Mouse (Mus musculus) liver, embryonic 14.5 days (tissue): Measurements from ENCODE around the gene Ccdc91. TPM values are rescaled to one million over a fixed set of nuclear protein-coding genes. Genes with fewer than 3 reads are reported as not detected.
A peak's percentile ranks its signal among the peaks of the same experiment; 100 is the strongest.

Experiments
- ATAC-seq: fragments of 200-750 bp; cut with Nextera tagmentation; 2 replicates; pipeline ENCODE4 v1.8.0; 2017; ENCODE audit warnings: moderate number of reproducible peaks, mild to moderate bottlenecking, moderate library complexity; ENCODE audit not compliant: insufficient read depth
- DNase-seq, 3 experiments: peaks; one replicate each; pipeline ENCODE4 v3.0.0-alpha.2; 2012 to 2013; ENCODE audit warnings: low read depth in 3 of 3, low spot score in 3 of 3
- H3K27ac ChIP-seq: fragments of 300-500 bp; sonication (generic); 2 replicates; pipeline ENCODE4 v1.5.1; 2014; ENCODE audit warnings: moderate library complexity, mild to moderate bottlenecking, control low read depth, inconsistent platforms
- H3K27me3 ChIP-seq: fragments of 300-500 bp; sonication (generic); 2 replicates; pipeline ENCODE4 v1.6.1; 2014; ENCODE audit warnings: mild to moderate bottlenecking, low read length, moderate library complexity; ENCODE audit not compliant: control insufficient read depth, insufficient read depth
- H3K36me3 ChIP-seq: fragments of 300-500 bp; sonication (generic); replicated peaks from 2 replicates; pipeline ENCODE4 v1.6.1; 2014; ENCODE audit warnings: low read depth; ENCODE audit not compliant: control insufficient read depth, insufficient read depth
- H3K4me1 ChIP-seq, 2 experiments: fragments of 200-500 bp in 1 of 2; fragments of 300-500 bp in 1 of 2; sonication (generic) in 1 of 2; replicated peaks; 2 replicates each; pipeline ENCODE4 v1.6.1; 2012 to 2014; ENCODE audit warnings: antibody characterized with exemption in 1 of 2, inconsistent platforms in 1 of 2, low read length in 1 of 2; ENCODE audit not compliant: control insufficient read depth in 2 of 2, insufficient read depth in 2 of 2
- H3K4me2 ChIP-seq: fragments of 300-500 bp; sonication (generic); 2 replicates; pipeline ENCODE4 v1.6.1; 2014; ENCODE audit warnings: low read depth, mild to moderate bottlenecking, control low read depth, moderate library complexity
- H3K4me3 ChIP-seq, 2 experiments: fragments of 200-500 bp in 1 of 2; fragments of 300-500 bp in 1 of 2; sonication (generic) in 1 of 2; 2 replicates each; pipeline ENCODE4 v1.5.1; 2012 to 2014; ENCODE audit warnings: low read depth in 2 of 2, low read length in 2 of 2, mild to moderate bottlenecking in 2 of 2, control low read depth in 1 of 2, inconsistent platforms in 1 of 2, moderate library complexity in 1 of 2; ENCODE audit not compliant: insufficient read depth in 1 of 2
- H3K9ac ChIP-seq: fragments of 300-500 bp; sonication (generic); replicated peaks from 2 replicates; pipeline ENCODE4 v1.6.1; 2014; ENCODE audit warnings: mild to moderate bottlenecking, control low read depth, moderate library complexity
- H3K9me3 ChIP-seq: fragments of 300-500 bp; sonication (generic); 2 replicates; pipeline ENCODE4 v1.6.1; 2016; ENCODE audit warnings: low read length, mixed read lengths; ENCODE audit not compliant: control insufficient read depth
- CTCF ChIP-seq: IDR thresholded peaks from 2 replicates; pipeline ENCODE4 v1.5.1; 2016; ENCODE audit warnings: antibody characterized with exemption, low read depth, control low read depth
- EP300 ChIP-seq: IDR thresholded peaks from 2 replicates; pipeline ENCODE4 v1.6.1; 2016; ENCODE audit warnings: antibody characterized with exemption, low read depth
- WGBS: fragments of 180-500 bp; shearing (Covaris S2); extraction: QIAGEN DNeasy Blood & Tissue Kit; methylation state at CpG from one replicate; pipeline ENCODE4 v1.1.7; 2014; ENCODE audit not compliant: insufficient replicate concordance; 5-methylcytosine and 5-hydroxymethylcytosine counted together
- polyA plus RNA-seq, 2 experiments: library from polyadenylated mRNA; depleted of rRNA in 1 of 2; stranded (reverse) in 1 of 2; unstranded in 1 of 2; fragments of >200 nt; fragmentation: Nextera tagmentation in 1 of 2; extraction: Ambion mirVana in 1 of 2; gene quantifications; 2 replicates each; pipeline versions ENCODE4 v1.2.1 to v1.2.3; 2012 to 2014

Ccdc91 gene
- polyA plus RNA-seq, 2 experiments, result 3.1 to 3.9 TPM

DNA sequence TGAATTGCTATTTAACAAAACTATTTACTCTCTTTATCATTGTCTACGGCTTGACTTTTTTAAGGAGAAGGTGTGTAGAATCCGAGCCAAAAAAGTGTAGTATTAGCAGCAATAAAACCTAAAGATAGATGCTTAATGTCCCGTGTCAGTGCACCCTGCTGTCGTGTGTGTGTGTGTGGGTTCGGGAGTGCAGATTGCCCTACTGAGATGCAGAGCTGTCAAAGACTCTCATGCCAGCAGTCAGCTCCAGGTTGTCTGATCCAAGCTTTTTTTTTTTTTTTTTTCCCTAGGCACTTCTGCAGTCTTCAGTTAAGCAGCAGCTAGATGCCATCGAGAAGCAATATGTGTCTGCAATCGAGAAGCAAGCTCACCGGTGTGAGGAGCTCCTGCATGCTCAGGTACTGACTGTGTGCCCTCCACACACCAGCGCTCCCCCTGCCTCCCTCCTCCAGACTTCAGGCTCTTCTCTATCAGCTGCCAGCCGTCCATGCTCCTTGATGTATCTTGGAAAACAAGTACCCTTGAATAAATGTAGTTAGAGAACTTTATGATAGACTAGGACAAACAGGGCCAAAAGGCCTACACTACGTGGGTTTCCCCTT lies 99.7 kb downstream of the Ccdc91 start:
- DNase-seq, result no peak
- H3K4me1 ChIP-seq, result no peaks in the 10 kb centered on the region
- no peak overlapping the region for H3K27ac ChIP-seq
- TF ChIP-seq CTCF, result no peak
- H3K9ac ChIP-seq, result no peak overlapping the region
- H3K36me3 ChIP-seq, result no peaks in the 10 kb centered on the region
- WGBS, result 56% methylated on average over 11 of the region's 11 CpGs
- no peak overlapping the region for H3K4me2 ChIP-seq
- no peaks in the 10 kb centered on the region for H3K9me3 ChIP-seq
- no peaks in the 10 kb centered on the region for H3K27me3 ChIP-seq
- no peak for ATAC-seq
- no peak overlapping the region for H3K4me3 ChIP-seq

DNA sequence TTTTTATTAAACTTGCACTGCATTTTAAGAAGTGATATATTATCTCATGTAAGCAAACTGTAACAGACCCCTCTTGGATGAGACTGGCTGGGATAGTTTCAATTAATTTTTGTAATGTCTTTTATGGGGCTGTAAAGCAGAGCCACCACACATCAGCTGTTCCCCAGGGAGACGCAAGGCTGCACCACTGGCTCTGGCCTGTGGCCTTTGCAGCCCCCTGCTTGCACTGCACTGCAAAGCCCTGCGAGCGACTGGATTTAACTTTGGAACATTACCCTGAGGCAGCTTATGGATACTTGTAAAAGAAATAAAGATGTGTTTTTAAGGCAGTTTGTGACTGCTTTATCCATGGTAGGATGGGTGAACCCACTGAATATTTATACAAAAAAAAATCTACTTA lies 112.0 kb downstream of the Ccdc91 start:
- H3K27ac ChIP-seq, result no peak overlapping the region
- DNase-seq, result no peak
- H3K4me3 ChIP-seq, result no peak overlapping the region
- ATAC-seq, result no peak
- H3K4me2 ChIP-seq, result no peak overlapping the region
- no peak for TF ChIP-seq EP300
- TF ChIP-seq CTCF, result no peak
- no peaks in the 10 kb centered on the region for H3K9me3 ChIP-seq
- H3K27me3 ChIP-seq, result no peaks in the 10 kb centered on the region
- H3K9ac ChIP-seq, result no peak overlapping the region
- no peaks in the 10 kb centered on the region for H3K36me3 ChIP-seq
- H3K4me1 ChIP-seq, result no peaks in the 10 kb centered on the region
- WGBS, result 67% methylated on average over 3 of the region's 3 CpGs

DNA sequence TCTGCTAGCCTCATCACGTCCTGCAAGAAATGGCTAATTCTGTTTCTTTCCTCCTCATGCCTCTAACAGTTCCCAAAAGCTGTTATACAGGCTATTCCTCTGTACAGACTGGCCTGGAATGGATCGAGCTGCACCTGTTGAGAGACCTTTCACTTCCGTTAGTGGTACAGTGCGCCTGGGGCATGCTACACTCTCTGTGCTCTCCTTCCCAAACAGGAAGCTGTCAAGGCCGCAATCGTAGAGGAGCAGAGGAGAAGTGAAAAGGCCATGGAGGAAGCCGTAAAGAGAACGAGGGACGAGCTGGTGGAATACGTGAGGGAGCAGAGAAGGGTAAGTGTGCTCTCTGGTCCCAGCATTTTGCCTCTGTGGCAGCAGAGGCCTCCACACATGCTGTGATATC lies 131.0 kb downstream of the Ccdc91 start:
- Histone ChIP-seq H3K4me3 (no peak overlapping the region), H3K9me3 (no peaks in the 10 kb centered on the region), H3K4me2 (no peak overlapping the region), H3K9ac (no peak overlapping the region), H3K27ac (no peak overlapping the region), H3K27me3 (no peaks in the 10 kb centered on the region), H3K4me1 (peaks cover 0 to 4% of the 10 kb centered on the region in 2 experiments; a peak in 1 of 4 replicates), H3K36me3 (no peaks in the 10 kb centered on the region)
- TF ChIP-seq CTCF, result no peak
- no peak for TF ChIP-seq EP300
- DNase-seq, result no peak
- ATAC-seq, result peak; percentile 22; the same call in 1 of the 2 replicates
- WGBS, result 33% methylated on average over 10 of the region's 10 CpGs

DNA sequence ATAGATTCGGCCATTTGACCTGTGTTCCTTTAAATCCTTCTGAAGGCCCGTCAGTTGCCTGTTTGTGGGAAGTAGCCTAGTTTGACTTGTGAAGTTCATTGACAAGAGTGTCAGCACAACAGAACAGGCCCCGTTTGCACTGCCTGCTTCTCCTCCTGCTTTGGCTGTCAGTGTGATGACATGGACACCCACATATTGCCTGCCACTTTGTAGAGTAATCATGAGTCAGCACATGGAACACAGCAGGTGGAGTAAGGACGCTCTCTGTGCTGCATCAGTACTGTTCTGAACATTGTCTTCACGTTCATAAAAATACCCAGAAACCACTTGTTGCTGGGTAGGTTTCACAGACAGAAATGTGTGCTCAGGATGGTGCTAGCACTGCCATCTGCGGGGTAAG lies 132.0 kb downstream of the Ccdc91 start:
- Histone ChIP-seq H3K27me3 (no peaks in the 10 kb centered on the region), H3K4me1 (peaks cover 0 to 4% of the 10 kb centered on the region in 2 experiments; a peak in 1 of 4 replicates), H3K27ac (no peak overlapping the region), H3K4me3 (no peak overlapping the region), H3K9me3 (no peaks in the 10 kb centered on the region), H3K9ac (no peak overlapping the region), H3K36me3 (no peaks in the 10 kb centered on the region), H3K4me2 (no peak overlapping the region)
- DNase-seq, result no peak
- TF ChIP-seq EP300 (no peak), CTCF (no peak)
- ATAC-seq, result no peak
- 53% methylated on average over 6 of the region's 6 CpGs for WGBS

DNA sequence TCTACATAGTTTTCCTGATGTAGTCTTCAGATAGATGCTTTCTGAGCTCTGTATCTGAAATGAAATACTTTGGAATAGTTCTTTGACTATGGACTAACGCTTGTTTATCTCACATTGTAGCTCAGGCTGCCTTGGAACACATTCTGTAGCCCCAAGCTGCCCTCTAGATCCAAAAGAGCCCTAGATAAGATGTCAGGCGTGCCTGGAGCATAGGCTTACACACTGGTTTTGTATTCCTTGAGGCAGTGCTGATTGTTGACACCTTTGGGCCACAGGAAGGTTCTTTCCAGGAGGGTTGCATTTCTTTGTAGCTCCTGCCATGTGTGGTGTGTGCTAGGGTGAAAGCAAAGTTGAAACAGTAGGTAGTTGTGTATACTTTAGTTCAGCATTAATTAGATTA lies 139.7 kb downstream of the Ccdc91 start:
- Histone ChIP-seq H3K27ac (no peak overlapping the region), H3K27me3 (no peaks in the 10 kb centered on the region), H3K4me1 (no peaks in the 10 kb centered on the region), H3K4me2 (no peak overlapping the region), H3K9ac (no peak overlapping the region), H3K9me3 (no peaks in the 10 kb centered on the region), H3K4me3 (no peak overlapping the region), H3K36me3 (no peaks in the 10 kb centered on the region)
- 37% methylated on average over 2 of the region's 2 CpGs for WGBS
- DNase-seq, result no peak
- ATAC-seq, result no peak
- TF ChIP-seq CTCF, result no peak
- no peak for TF ChIP-seq EP300
